Mouse (Mus musculus): ENCODE results near the gene Usp3. TPM values are rescaled to one million over a fixed set of nuclear protein-coding genes. Genes with fewer than 3 reads are reported as not detected.

Gene Usp3
- total and polyA plus RNA-seq, 3 experiments: 24.4 to 39.5 (median 36.6) TPM

DNA sequence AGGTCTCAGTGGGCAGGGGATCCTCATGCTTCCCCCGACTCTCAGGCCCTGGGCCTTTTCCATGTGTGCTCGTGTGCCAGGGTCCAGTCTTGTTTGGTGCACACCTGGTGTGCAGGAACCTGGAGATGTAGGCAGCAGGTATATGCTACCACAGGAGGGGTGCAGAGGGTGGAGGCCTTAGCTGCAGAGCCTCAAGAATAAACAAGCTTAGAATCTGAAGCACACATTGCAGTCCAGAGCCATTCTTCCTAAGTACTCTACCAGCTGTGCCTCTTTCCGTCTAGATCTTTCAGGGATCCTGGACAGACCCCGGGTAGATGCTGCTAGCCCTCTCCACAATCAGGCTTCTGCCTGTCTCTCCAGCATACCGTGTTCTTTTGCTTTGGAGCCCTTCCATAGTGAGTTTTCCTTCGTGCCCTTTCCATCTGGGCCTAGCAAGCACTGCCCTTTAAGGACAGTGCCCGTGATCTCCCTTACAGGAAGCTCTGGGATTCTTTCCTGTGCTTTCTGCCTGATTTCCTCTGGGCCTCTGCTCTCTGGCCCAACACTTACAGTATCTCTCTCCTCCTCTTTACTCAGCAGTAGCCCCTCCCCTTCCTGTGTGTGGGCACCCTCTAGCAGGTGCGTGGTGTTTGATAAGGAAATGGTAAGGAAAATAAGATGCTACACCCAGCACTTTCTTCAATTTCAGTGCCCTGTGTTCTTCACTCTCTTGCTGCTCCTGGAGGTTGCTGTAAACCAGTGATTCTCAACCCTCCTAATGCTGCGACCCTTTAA, 87.6 kb downstream of the Usp3 start:
- H3K27ac ChIP-seq (ENCODE audit: insufficient read depth, low read depth): peak overlapping the region; percentile 97
- H3K9me3 ChIP-seq (replicated peaks; ENCODE audit: low read length): no peaks in the 10 kb centered on the region
- H3K4me1 ChIP-seq (ENCODE audit: control insufficient read depth in 1 of 2, insufficient read depth in 2 of 2): peaks cover 43 to 89% of the 10 kb centered on the region in 2 experiments
- TF ChIP-seq PAX5 (IDR thresholded peaks at IDR 0.05; ENCODE audit: low read length) (no peak), ETS1 (conservative IDR thresholded peaks at IDR 0.05; ENCODE audit: low read depth, low read length) (no peak), ZMIZ1 (IDR thresholded peaks at IDR 0.05; ENCODE audit: low read depth, low read length) (no peak), HCFC1 (IDR thresholded peaks at IDR 0.05; ENCODE audit: low read depth, low read length) (no peak), MAZ (IDR thresholded peaks at IDR 0.05; ENCODE audit: low read depth, low read length) (no peak), ELF1 (IDR thresholded peaks at IDR 0.05; ENCODE audit: low read depth, low read length) (no peak), RCOR1 (conservative IDR thresholded peaks at IDR 0.05; ENCODE audit: low read depth, low read length) (no peak), MYC (IDR thresholded peaks at IDR 0.05; ENCODE audit: low read depth, low read length) (no peak)
- H3K4me2 ChIP-seq (ENCODE audit: insufficient read depth, low read depth, poor library complexity, severe bottlenecking): 0 out of 2 replicates have a peak overlapping the region, but pooled peaks have one; percentile 11
- peak overlapping the region; percentile 47; the same call in 1 of the 2 replicates for H3K9ac ChIP-seq (ENCODE audit: insufficient read depth, low read depth)
- dilution Hi-C loops (cut with MboI; ENCODE audit: extremely low pct_ligation_motif_present, extremely low pct_unique_long_range_greater_than_20kb, low sequenced_read_pairs) (no loop called here), in situ Hi-C loops (cut with MboI; ENCODE audit: low pct_ligation_motif_present, low pct_unique_long_range_greater_than_20kb, low sequenced_read_pairs) (loop anchor here (10.0 to 25.0 kb wide), 4 partner anchors 221 to 482 kb away; partner anchors contain the start of genes Aph1b, Ciao2a, Gm10647 and Lactb)
- H3K4me3 ChIP-seq (replicated peaks in 1 of 3; ENCODE audit: low read depth in 2 of 3, low read length in 2 of 3, poor library complexity in 1 of 3): peak overlapping the region in 2 of 3 experiments; percentile 10 to 38
- H3K79me2 ChIP-seq (replicated peaks; ENCODE audit: control insufficient read depth, extremely low read depth, insufficient read depth, poor library complexity, severe bottlenecking): no peaks in the 10 kb centered on the region
- H3K36me3 ChIP-seq (replicated peaks in 1 of 2; ENCODE audit: control insufficient read depth in 1 of 2, insufficient read depth in 1 of 2, low read length in 1 of 2): peaks cover 47 to 76% of the 10 kb centered on the region in 2 experiments
- DNase-seq (ENCODE audit: extremely low read depth): peak; percentile 64
- H3K27me3 ChIP-seq (replicated peaks): no peaks in the 10 kb centered on the region

DNA sequence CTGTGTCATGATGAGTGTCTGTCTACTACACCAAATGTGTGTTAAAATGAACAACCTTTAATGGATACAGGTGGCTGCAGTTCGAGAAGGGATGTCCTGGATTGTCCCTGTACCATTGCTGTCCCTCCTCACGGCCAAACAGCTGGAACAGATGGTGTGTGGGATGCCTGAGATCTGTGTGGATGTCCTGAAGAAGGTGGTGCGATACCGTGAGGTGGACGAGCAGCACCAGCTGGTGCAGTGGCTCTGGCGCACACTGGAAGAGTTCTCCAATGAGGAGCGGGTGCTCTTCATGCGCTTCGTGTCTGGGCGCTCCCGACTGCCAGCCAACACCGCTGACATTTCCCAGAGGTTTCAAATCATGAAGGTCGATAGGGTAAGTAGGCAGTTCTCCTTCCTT, 88.4 kb downstream of the Usp3 start:
- Histone ChIP-seq H3K27ac (ENCODE audit: insufficient read depth, low read depth) (peak overlapping the region; percentile 97), H3K27me3 (replicated peaks) (no peaks in the 10 kb centered on the region), H3K9ac (ENCODE audit: insufficient read depth, low read depth) (peak overlapping the region; percentile 47; the same call in 1 of the 2 replicates)

More for the DNA sequence above, 88.4 kb downstream of the Usp3 start:
- peak overlapping the region in 1 of 3 experiments; percentile 56 for H3K4me3 ChIP-seq (replicated peaks in 1 of 3; ENCODE audit: low read depth in 2 of 3, low read length in 2 of 3, poor library complexity in 1 of 3)
- no peak overlapping the region for H3K4me2 ChIP-seq (ENCODE audit: insufficient read depth, low read depth, poor library complexity, severe bottlenecking)
- in situ Hi-C loops (cut with MboI; ENCODE audit: low pct_ligation_motif_present, low pct_unique_long_range_greater_than_20kb, low sequenced_read_pairs) (loop anchor here (10.0 to 25.0 kb wide), 4 partner anchors 220 to 483 kb away; partner anchors contain the start of genes Aph1b, Ciao2a, Gm10647 and Lactb), dilution Hi-C loops (cut with MboI; ENCODE audit: extremely low pct_ligation_motif_present, extremely low pct_unique_long_range_greater_than_20kb, low sequenced_read_pairs) (no loop called here)
- peaks cover 47 to 77% of the 10 kb centered on the region in 2 experiments for H3K36me3 ChIP-seq (replicated peaks in 1 of 2; ENCODE audit: control insufficient read depth in 1 of 2, insufficient read depth in 1 of 2, low read length in 1 of 2)
- TF ChIP-seq NELFE (IDR thresholded peaks at IDR 0.05; ENCODE audit: low read depth, low read length) (no peak), ZC3H11A (IDR thresholded peaks at IDR 0.05; ENCODE audit: low read depth, low read length) (no peak), EP300 (IDR thresholded peaks at IDR 0.05; ENCODE audit: low read length) (no peak), TBP (conservative IDR thresholded peaks at IDR 0.05; ENCODE audit: low read depth, low read length) (no peak), RCOR1 (conservative IDR thresholded peaks at IDR 0.05; ENCODE audit: low read depth, low read length) (no peak), MAFK (IDR thresholded peaks at IDR 0.05; ENCODE audit: insufficient replicate concordance, low read length) (no peak)
- H3K9me3 ChIP-seq (replicated peaks; ENCODE audit: low read length): no peaks in the 10 kb centered on the region
- H3K4me1 ChIP-seq (ENCODE audit: control insufficient read depth in 1 of 2, insufficient read depth in 2 of 2): peaks cover 38 to 84% of the 10 kb centered on the region in 2 experiments
- no peak for DNase-seq (ENCODE audit: extremely low read depth)
- no peaks in the 10 kb centered on the region for H3K79me2 ChIP-seq (replicated peaks; ENCODE audit: control insufficient read depth, extremely low read depth, insufficient read depth, poor library complexity, severe bottlenecking)

Measured in CH12.LX (cell line).